Mouse (Mus musculus): ENCODE data around the gene Gstm5.

- TF ChIP-seq CTCF (IDR thresholded peaks at IDR 0.05; ENCODE audit: control insufficient read depth, insufficient read depth, insufficient replicate concordance, low read depth, low read length) = no peak
- no peak for TF ChIP-seq POLR2A (IDR thresholded peaks at IDR 0.05; ENCODE audit: control insufficient read depth, low read depth, low read length)
Measured at GRCm38 (mm10) chr3:107862471-107862870, 33.1 kb upstream of the Gstm5 start.

Data from testis, adult 2 months (tissue).